Comparison of ENCODE assay signal across 23 mouse cellular contexts in genomic region chr10:26434586-26434985, GRCm38 (mm10). TPM values are rescaled to one million over a fixed set of nuclear protein-coding genes. Genes with fewer than 3 reads are reported as not detected.
DNase-seq lines count a peak whose midpoint lies in the region; ATAC-seq and TF ChIP-seq lines count a peak whose summit lies in the region.
"Had no signal": no experiment of that assay in that cellular context is flagged by ENCODE, and none has a peak within 500 bp of the region (broad histone marks: within the 10 kb centered on the region; RNA-seq: fewer than 3 reads in every experiment).

No protein-coding gene starts in this region.

- peak overlapping the region; percentile 64 for H3K4me3 ChIP-seq in erythroblast, embryonic 14.5 days (replicated peaks)
- H3K4me3 ChIP-seq in liver, embryonic 13.5 days (replicated peaks), result peak overlapping the region; percentile 25; the same call in 1 of the 2 replicates
- H3K4me3 ChIP-seq in liver, postnatal 0 days (ENCODE audit: low read depth, low read length), result no peak overlapping the region
- H3K4me3 ChIP-seq: embryonic facial prominence, embryonic 15.5 days; forebrain, embryonic 12.5 days; heart, adult 2 months; heart, embryonic 15.5 days; hindbrain, embryonic 10.5 days; hindbrain, embryonic 15.5 days had no signal

- no peak for TF ChIP-seq CTCF in liver, postnatal 0 days (IDR thresholded peaks at IDR 0.05; ENCODE audit: low read depth)

- peak; percentile 28 for DNase-seq in c-Kit-positive CD71-positive TER-119-positive erythroid progenitor cells, embryonic 14.5 days (ENCODE audit: low spot score)
- peak; percentile 51 for DNase-seq in liver, embryonic 13.5 days
- DNase-seq in liver, postnatal 0 days, result no peak
- no peak for DNase-seq in kidney, postnatal 4 days
- DNase-seq in embryo, embryonic 11 days, result no peak
- DNase-seq: adrenal gland, postnatal 10 days; B cell, adult 2 months; cerebellum, adult 2 months; cerebellum, postnatal 10 days; gastrocnemius, postnatal 10 days; heart, adult 2 months; heart, postnatal 14 days had no signal

- no peak overlapping the region for H3K27ac ChIP-seq in liver, embryonic 13.5 days
- H3K27ac ChIP-seq in liver, postnatal 0 days (ENCODE audit: low read depth), result no peak overlapping the region
- H3K27ac ChIP-seq: embryonic facial prominence, embryonic 15.5 days; forebrain, embryonic 12.5 days; heart, adult 2 months; heart, embryonic 15.5 days; hindbrain, embryonic 10.5 days; hindbrain, embryonic 15.5 days had no signal

- H3K9me3 ChIP-seq in erythroblast, embryonic 14.5 days (ENCODE audit: control insufficient read depth, low read length), result no peaks in the 10 kb centered on the region
- no peaks in the 10 kb centered on the region for H3K9me3 ChIP-seq in liver, embryonic 13.5 days (replicated peaks)
- no peaks in the 10 kb centered on the region for H3K9me3 ChIP-seq in liver, postnatal 0 days (ENCODE audit: low read length)
- H3K9me3 ChIP-seq: embryonic facial prominence, embryonic 15.5 days; forebrain, embryonic 12.5 days; heart, embryonic 15.5 days; hindbrain, embryonic 10.5 days; hindbrain, embryonic 15.5 days had no signal

- no peak overlapping the region for H3K4me2 ChIP-seq in liver, embryonic 13.5 days
- no peak overlapping the region for H3K4me2 ChIP-seq in liver, postnatal 0 days (ENCODE audit: low read depth, low read length)
- H3K4me2 ChIP-seq: embryonic facial prominence, embryonic 15.5 days; forebrain, embryonic 12.5 days; heart, embryonic 11.5 days; heart, embryonic 15.5 days; hindbrain, embryonic 15.5 days had no signal

- TF ChIP-seq EP300 in liver, postnatal 0 days (IDR thresholded peaks at IDR 0.05; ENCODE audit: low read depth), result no peak

- no peaks in the 10 kb centered on the region for H3K27me3 ChIP-seq in erythroblast, embryonic 14.5 days (ENCODE audit: control insufficient read depth)
- no peaks in the 10 kb centered on the region for H3K27me3 ChIP-seq in liver, embryonic 13.5 days
- no peaks in the 10 kb centered on the region for H3K27me3 ChIP-seq in liver, postnatal 0 days (ENCODE audit: insufficient read depth, low read length)
- H3K27me3 ChIP-seq: embryonic facial prominence, embryonic 15.5 days; forebrain, embryonic 12.5 days; heart, embryonic 15.5 days; hindbrain, embryonic 15.5 days had no signal

- WGBS in liver, embryonic 13.5 days (ENCODE audit: insufficient replicate concordance), result 70% methylated on average over 11 of the region's 11 CpGs
- 82% methylated on average over 11 of the region's 11 CpGs for WGBS in liver, postnatal 0 days (ENCODE audit: insufficient replicate concordance)

- no peak for ATAC-seq in erythroblast, adult 5-6 weeks (replicated peaks; ENCODE audit: low FRiP score, poor library complexity, severe bottlenecking)
- peak; percentile 97 for ATAC-seq in liver, embryonic 13.5 days (ENCODE audit: low read depth)
- peak; percentile 58; the same call in 1 of the 2 replicates for ATAC-seq in liver, postnatal 0 days
- ATAC-seq: CD4-positive, CD25-positive, alpha-beta regulatory T cell, adult 4 months; forebrain, embryonic 16.5 days had no signal

- H3K9ac ChIP-seq in liver, embryonic 13.5 days, result no peak overlapping the region
- no peak overlapping the region for H3K9ac ChIP-seq in liver, postnatal 0 days (replicated peaks)
- H3K9ac ChIP-seq: embryonic facial prominence, embryonic 15.5 days; forebrain, embryonic 12.5 days; heart, embryonic 15.5 days; hindbrain, embryonic 15.5 days had no signal

- no peaks in the 10 kb centered on the region; the same call in 1 of the 2 replicates for H3K36me3 ChIP-seq in erythroblast, embryonic 14.5 days (ENCODE audit: control insufficient read depth)
- no peaks in the 10 kb centered on the region for H3K36me3 ChIP-seq in liver, embryonic 13.5 days
- H3K36me3 ChIP-seq in liver, postnatal 0 days (replicated peaks; ENCODE audit: insufficient read depth, low read length), result no peaks in the 10 kb centered on the region
- H3K36me3 ChIP-seq: embryonic facial prominence, embryonic 15.5 days; forebrain, embryonic 12.5 days; G1E; heart, embryonic 15.5 days; hindbrain, embryonic 10.5 days; hindbrain, embryonic 15.5 days had no signal

- H3K4me1 ChIP-seq in erythroblast, embryonic 14.5 days (ENCODE audit: control insufficient read depth), result peaks cover 2% of the 10 kb centered on the region; the same call in 1 of the 2 replicates
- H3K4me1 ChIP-seq in liver, embryonic 13.5 days (replicated peaks), result no peaks in the 10 kb centered on the region
- H3K4me1 ChIP-seq in liver, postnatal 0 days (ENCODE audit: insufficient read depth), result no peaks in the 10 kb centered on the region
- H3K4me1 ChIP-seq: embryonic facial prominence, embryonic 15.5 days; forebrain, embryonic 12.5 days; heart, embryonic 15.5 days; hindbrain, embryonic 10.5 days; hindbrain, embryonic 15.5 days had no signal

RNA-seq across cellular contexts. Expression of gene L3mbtl3, which starts 58.8 kb away (rescaled TPM):
- 0.01 and 0.02 TPM in 2 replicates for polyA plus RNA-seq in erythroblast, embryonic 14.5 days (2012)
- 3.6 and 5.0 TPM in 2 replicates for total RNA-seq in erythroblast, adult 5-6 weeks (2015; ENCODE audit: low replicate concordance)
- total RNA-seq in erythroblast, adult 5-6 weeks (2017; ENCODE audit: low replicate concordance), result 3.2 and 3.7 TPM in 2 replicates
- polyA plus RNA-seq in liver, embryonic 13.5 days (2015; fragmentation: Nextera tagmentation; extraction: Ambion mirVana), result 1.7 and 2.5 TPM in 2 replicates
- 2.0 and 2.3 TPM in 2 replicates for polyA plus RNA-seq in liver, postnatal 0 days (2015; fragmentation: Nextera tagmentation; extraction: Ambion mirVana)
- polyA plus RNA-seq: G1E had no signal

Comparison
In these comparisons a context has a peak if more than half of its experiments do, and no peak if none do; other contexts are left out.
1. DNase-seq: peak in c-Kit-positive CD71-positive TER-119-positive erythroid progenitor cells, embryonic 14.5 days (single experiment) and liver, embryonic 13.5 days (single experiment); none in liver, postnatal 0 days (single experiment), kidney, postnatal 4 days (0 of 2) and embryo, embryonic 11 days (single experiment).